Mouse (Mus musculus): ENCODE data around the gene Inf2.

GRCm38 (mm10) chr12:112556531-112557060 is 32.0 kb upstream of the Inf2 start:
- no peak for TF ChIP-seq CTCF (IDR thresholded peaks at IDR 0.05 in 2 of 3, conservative IDR thresholded peaks at IDR 0.05 in 1 of 3; ENCODE audit: control insufficient read depth in 1 of 3, insufficient read depth in 1 of 3, low read depth in 2 of 3, low read length in 3 of 3, poor library complexity in 1 of 3, severe bottlenecking in 1 of 3)
- TF ChIP-seq E2F4 (IDR thresholded peaks at IDR 0.05; ENCODE audit: borderline replicate concordance, low read depth, low read length): no peak
- TF ChIP-seq GABPA (IDR thresholded peaks at IDR 0.05; ENCODE audit: low read depth, low read length): no peak
- no peak for TF ChIP-seq UBTF (IDR thresholded peaks at IDR 0.05; ENCODE audit: borderline replicate concordance, insufficient read depth, low read depth, low read length)

Data from MEL (cell line).